ENCODE assay signal across 17 mouse cellular contexts in the genomic region with DNA sequence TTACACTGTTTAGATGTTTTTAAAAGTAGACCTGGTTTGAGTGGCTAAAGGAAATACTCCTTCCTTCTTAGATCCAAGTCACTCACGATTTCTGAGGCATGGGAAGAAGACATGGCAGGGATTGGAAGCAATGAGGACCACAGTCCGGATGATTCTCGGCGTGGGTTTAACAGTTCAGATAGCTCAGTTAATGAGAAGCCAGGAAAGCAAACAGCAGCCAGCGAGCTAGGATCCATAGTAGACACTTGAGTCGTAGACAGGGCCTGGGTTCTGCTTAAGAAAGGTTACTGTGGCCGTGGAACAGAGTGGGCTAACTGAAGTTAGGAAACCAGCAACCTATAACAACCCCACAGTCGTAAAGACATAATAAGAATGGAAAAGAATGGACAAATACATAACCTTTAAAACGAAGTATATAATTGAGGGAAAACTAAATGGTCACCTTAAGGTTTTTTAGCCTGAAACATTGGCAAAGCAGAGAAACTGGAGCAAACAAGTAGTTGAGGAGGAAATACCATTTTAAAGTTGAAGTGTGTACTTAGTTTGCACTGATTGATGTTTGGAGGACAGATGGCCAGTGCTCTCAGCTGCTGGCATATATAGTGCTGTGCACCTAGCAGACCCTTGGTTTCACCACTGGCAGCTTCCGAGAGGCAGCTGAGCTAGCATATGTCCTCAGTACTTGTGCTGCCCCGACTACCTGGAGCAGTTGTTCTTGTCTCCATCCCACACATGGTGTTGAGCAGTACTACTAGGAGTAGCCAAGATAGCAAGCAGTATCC.
DNase-seq lines count a peak whose midpoint lies in the region; ATAC-seq and TF ChIP-seq lines count a peak whose summit lies in the region.
"Had no signal": no experiment of that assay in that cellular context is flagged by ENCODE, and none has a peak within 500 bp of the region (broad histone marks: within the 10 kb centered on the region; RNA-seq: fewer than 3 reads in every experiment).

No protein-coding gene starts in this region.

- no peaks in the 10 kb centered on the region for H3K9me3 ChIP-seq in kidney, embryonic 14.5 days (ENCODE audit: control insufficient read depth, low read length)
- no peaks in the 10 kb centered on the region for H3K9me3 ChIP-seq in lung, postnatal 0 days (ENCODE audit: low read length)
- H3K9me3 ChIP-seq: forebrain, embryonic 10.5 days; limb, embryonic 15.5 days had no signal

- DNase-seq in kidney, adult 18-20 months, result peak; percentile 43
- peak; percentile 81 for DNase-seq in kidney, adult 2 months
- peak; percentile 59 to 72 for DNase-seq in kidney, postnatal 25 days
- peak; percentile 57 for DNase-seq in lung, postnatal 0 days (ENCODE audit: low spot score)
- DNase-seq in ovary, postnatal 36 days (ENCODE audit: low spot score), result no peak
- DNase-seq in left cerebral cortex, postnatal 14 days (ENCODE audit: low spot score in 2 of 2), result no peak
- DNase-seq: adrenal gland, adult 8-10 months; B cell, adult 2 months; cerebellum, adult 8-10 months; gastrocnemius, adult 2 months; heart, postnatal 10 days; right cerebral cortex, adult 18-20 months; thymus, postnatal 4 days had no signal

- H3K9ac ChIP-seq in kidney, embryonic 14.5 days (ENCODE audit: low read depth, low read length), result no peak overlapping the region
- H3K9ac ChIP-seq in lung, postnatal 0 days (replicated peaks; ENCODE audit: low read depth), result no peak overlapping the region
- H3K9ac ChIP-seq: hindbrain, embryonic 14.5 days; limb, embryonic 15.5 days had no signal

- TF ChIP-seq EP300 in lung, postnatal 0 days (IDR thresholded peaks at IDR 0.05), result peak; percentile 24; the same call in 1 of the 2 replicates

- H3K4me3 ChIP-seq in kidney, embryonic 14.5 days (ENCODE audit: low read length), result no peak overlapping the region
- no peak overlapping the region for H3K4me3 ChIP-seq in kidney, adult 2 months (ENCODE audit: insufficient read depth, low read depth, low read length)
- no peak overlapping the region for H3K4me3 ChIP-seq in lung, postnatal 0 days (ENCODE audit: low read depth, low read length)
- H3K4me3 ChIP-seq: forebrain, embryonic 10.5 days; gastrocnemius, adult 2 months; limb, embryonic 15.5 days had no signal

- no peaks in the 10 kb centered on the region for H3K4me1 ChIP-seq in kidney, embryonic 14.5 days (ENCODE audit: control insufficient read depth, insufficient read depth, low read length)
- H3K4me1 ChIP-seq in kidney, adult 2 months (ENCODE audit: control insufficient read depth, insufficient read depth, low read length), result peaks cover 22% of the 10 kb centered on the region
- no peaks in the 10 kb centered on the region for H3K4me1 ChIP-seq in lung, postnatal 0 days (ENCODE audit: insufficient read depth, low read depth, low read length)
- H3K4me1 ChIP-seq: forebrain, embryonic 10.5 days; limb, embryonic 15.5 days had no signal

- intact Hi-C loops in left cerebral cortex, postnatal 14 days (cut with DNase I), result no loop called here

- TF ChIP-seq POLR2A in kidney, adult 2 months (IDR thresholded peaks at IDR 0.05; ENCODE audit: low read depth, low read length), result no peak

- no peak overlapping the region for H3K27ac ChIP-seq in kidney, embryonic 14.5 days (ENCODE audit: low read depth, low read length)
- peak overlapping the region; percentile 54; the same call in 1 of the 2 replicates for H3K27ac ChIP-seq in kidney, adult 2 months (ENCODE audit: insufficient read depth, low read depth, low read length)
- H3K27ac ChIP-seq in lung, postnatal 0 days (ENCODE audit: low read length), result peak overlapping the region; percentile 62
- H3K27ac ChIP-seq: forebrain, embryonic 10.5 days; gastrocnemius, adult 2 months; hindbrain, embryonic 14.5 days; limb, embryonic 15.5 days had no signal

- ATAC-seq in kidney, embryonic 14.5 days (ENCODE audit: low FRiP score, low TSS enrichment), result no peak
- peak; percentile 77 for ATAC-seq in lung, postnatal 0 days

- 91% methylated on average over 11 of the region's 11 CpGs for WGBS in kidney, embryonic 14.5 days
- WGBS in kidney, adult 2 months, result 60% methylated on average over 11 of the region's 11 CpGs
- 64% methylated on average over 11 of the region's 11 CpGs for WGBS in lung, postnatal 0 days

- TF ChIP-seq CTCF in kidney, adult 2 months (conservative IDR thresholded peaks at IDR 0.05; ENCODE audit: insufficient read depth, insufficient read length, low read depth, low read length), result no peak
- TF ChIP-seq CTCF in lung, postnatal 0 days (IDR thresholded peaks at IDR 0.05), result no peak

- no peaks in the 10 kb centered on the region for H3K27me3 ChIP-seq in kidney, embryonic 14.5 days (ENCODE audit: control insufficient read depth, insufficient read depth, low read length)
- H3K27me3 ChIP-seq in kidney, adult 2 months (replicated peaks; ENCODE audit: control insufficient read depth, insufficient read depth, low read length), result no peaks in the 10 kb centered on the region
- no peaks in the 10 kb centered on the region for H3K27me3 ChIP-seq in lung, postnatal 0 days (replicated peaks; ENCODE audit: insufficient read depth, low read length)
- H3K27me3 ChIP-seq: limb, embryonic 15.5 days had no signal

- H3K36me3 ChIP-seq in kidney, embryonic 14.5 days (ENCODE audit: control insufficient read depth, insufficient read depth, low read length), result peaks cover 44% of the 10 kb centered on the region
- H3K36me3 ChIP-seq in kidney, adult 2 months (ENCODE audit: control insufficient read depth, insufficient read depth, low read length), result no peaks in the 10 kb centered on the region
- 0 out of 2 replicates have a peak, but pooled peaks cover 5% of the 10 kb centered on the region for H3K36me3 ChIP-seq in lung, postnatal 0 days (ENCODE audit: insufficient read depth, low read length)

- no peak overlapping the region for H3K4me2 ChIP-seq in kidney, embryonic 14.5 days (replicated peaks; ENCODE audit: low read depth, low read length)
- no peak overlapping the region for H3K4me2 ChIP-seq in lung, postnatal 0 days (replicated peaks; ENCODE audit: low read depth, low read length)
- H3K4me2 ChIP-seq: hindbrain, embryonic 14.5 days; limb, embryonic 15.5 days had no signal

Comparison
In these comparisons a context has a peak if more than half of its experiments do, and no peak if none do; other contexts are left out.
1. DNase-seq: peak in kidney, adult 18-20 months (single experiment), kidney, adult 2 months (single experiment), kidney, postnatal 25 days (2 of 2) and lung, postnatal 0 days (single experiment); none in ovary, postnatal 36 days (single experiment) and left cerebral cortex, postnatal 14 days (0 of 2).